Mouse (Mus musculus) left cerebral cortex, adult 11 months (tissue): ENCODE data around the gene Slc25a54.

ENCODE experiments used
- DNase-seq: peaks from one replicate; pipeline ENCODE4 v3.0.0; 2022; ENCODE audit warnings: low spot score

The Slc25a54 gene

GRCm38 (mm10) chr3:109124091-109124490 lies 43.8 kb downstream of the Slc25a54 start:
- DNase-seq = no peak

- DNase-seq = no peak
Measured at GRCm38 (mm10) chr3:109125531-109125930, 45.3 kb downstream of the Slc25a54 start.

DNA sequence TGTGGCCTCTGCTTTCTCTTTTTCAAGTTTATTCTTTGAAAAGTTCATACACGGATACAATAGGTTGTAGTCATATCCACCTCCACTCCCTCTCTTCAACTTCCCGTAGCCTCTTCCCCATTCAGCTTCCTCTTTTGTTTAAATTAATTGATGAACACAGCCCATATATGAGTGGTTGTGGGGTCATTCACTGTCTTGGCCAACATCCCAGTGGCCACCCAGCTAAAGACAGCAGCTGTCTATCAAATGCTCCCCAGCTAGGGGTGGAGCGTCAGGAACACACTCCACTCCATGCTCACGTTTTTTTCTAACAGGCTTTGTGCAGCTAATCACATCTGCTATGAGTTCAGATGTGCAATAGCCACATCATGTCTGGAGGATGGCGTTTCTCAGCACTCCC lies 49.5 kb downstream of the Slc25a54 start:
- no peak for DNase-seq

DNA sequence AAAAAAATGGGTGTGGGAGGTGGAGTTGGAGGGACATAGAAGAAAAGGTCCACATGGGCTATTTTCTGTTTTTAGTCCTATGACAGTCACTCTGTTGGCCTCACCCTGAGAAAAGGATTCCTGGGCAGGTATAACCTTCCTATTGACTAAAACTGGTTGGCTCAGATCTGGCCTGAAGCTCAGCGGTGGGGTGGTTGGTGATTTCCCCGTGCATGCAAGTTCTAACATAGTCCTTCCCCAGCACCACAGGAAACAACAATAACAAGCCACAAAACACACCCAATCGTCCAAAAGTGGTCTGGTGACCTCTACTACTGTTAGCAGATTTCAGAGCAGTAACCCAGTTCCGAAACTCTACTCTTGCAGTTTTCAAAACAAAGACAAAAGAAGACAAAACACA lies 52.7 kb downstream of the Slc25a54 start:
- no peak for DNase-seq

GRCm38 (mm10) chr3:109134036-109134435 lies 53.8 kb downstream of the Slc25a54 start:
- DNase-seq = no peak

DNA sequence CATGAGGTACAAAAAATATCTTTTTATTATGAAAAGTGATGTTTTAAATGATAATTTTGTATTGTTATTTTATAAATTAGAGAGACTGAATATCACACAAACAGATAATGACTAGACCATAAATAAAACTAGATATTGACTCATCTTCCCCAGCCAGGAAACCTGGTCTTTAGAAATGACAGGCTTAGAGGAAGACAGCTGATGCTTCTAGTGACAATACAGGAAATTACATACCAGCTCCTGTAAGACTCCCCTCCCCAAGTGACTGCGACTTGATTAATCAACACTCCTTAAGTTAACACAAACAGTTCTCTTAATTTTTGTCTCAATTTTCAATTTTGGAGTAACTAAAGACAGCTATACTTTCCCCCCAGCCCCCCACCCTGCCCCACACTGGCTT lies 55.1 kb downstream of the Slc25a54 start:
- DNase-seq = no peak

DNA sequence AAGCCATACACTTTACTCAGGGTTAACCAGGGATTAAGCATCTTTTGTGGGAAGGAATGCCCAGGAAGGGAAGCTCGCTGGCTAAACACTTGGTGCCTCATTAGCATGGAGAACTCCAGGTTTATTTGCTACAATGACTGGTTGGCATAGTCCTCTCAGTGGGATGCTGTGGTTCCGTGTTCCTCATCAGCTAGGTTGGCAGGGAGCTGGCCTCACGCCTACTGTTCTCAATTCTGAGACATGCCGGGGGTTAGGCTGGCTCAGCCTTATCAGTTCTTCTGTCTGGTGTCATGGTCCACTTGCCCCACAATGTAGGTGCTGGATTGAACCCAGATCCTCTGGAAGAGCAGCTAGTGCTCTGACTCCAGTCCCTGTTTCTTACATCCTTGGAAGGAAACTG lies 72.3 kb downstream of the Slc25a54 start:
- DNase-seq = no peak

DNA sequence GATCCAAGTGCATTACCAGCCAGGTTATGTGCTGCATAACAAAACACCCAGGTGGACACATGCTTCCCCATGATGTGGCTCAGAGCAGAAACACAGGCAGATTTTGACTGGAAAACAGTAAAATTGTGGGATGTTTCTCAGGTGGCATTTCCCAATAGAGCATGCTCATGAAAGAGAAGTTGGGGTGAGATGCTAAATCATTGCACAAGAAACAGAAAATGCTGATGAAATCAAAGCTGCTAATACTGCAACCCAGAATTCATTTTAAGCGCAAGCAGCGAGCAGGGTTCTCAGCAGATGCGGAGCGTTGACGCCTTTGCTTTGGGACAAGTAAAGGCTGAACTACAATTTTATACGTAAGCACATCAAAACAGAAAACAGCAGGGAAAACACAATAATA lies 73.1 kb downstream of the Slc25a54 start:
- DNase-seq = no peak

- no peak for DNase-seq
Measured at GRCm38 (mm10) chr3:109155926-109156669, 75.8 kb downstream of the Slc25a54 start.

DNA sequence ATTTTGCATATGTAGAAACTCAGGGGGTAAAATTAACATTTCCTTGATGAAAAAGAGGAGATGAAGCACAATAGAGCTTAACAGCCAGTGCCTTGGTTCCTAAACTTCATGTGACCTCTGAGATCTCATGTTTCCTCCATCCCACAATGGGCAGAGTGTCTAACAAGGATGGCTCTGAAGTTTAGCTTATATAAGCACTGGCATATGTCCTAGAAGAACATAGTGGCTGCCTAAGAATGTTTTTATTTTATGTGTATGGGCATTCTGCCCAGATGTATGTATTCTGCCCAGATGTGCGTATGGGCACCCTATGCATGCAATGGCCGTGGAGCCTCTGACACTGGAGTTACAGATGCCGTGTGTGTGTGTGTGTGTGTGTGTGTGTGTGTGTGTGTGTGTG lies 77.2 kb downstream of the Slc25a54 start:
- no peak for DNase-seq

DNA sequence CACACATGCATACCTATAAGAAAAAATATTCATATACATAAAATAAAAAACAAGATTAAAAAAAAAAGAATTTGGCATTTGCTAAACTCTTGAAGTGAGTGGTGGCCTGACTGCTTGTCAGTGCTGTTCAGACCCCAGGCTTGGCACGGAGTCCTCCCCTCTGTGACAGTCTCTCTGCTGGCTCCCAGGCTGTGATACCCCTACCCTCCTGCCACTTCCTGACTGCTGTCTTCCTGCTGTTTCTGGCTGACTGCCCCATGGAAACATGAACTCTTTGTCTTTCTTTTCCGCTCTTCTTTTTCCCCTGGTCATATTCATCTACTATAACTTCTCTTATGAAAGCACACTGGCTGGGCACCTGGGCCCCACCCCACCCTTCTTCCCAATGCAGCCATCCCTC lies 83.8 kb downstream of the Slc25a54 start:
- DNase-seq = no peak

GRCm38 (mm10) chr3:109164644-109165043 lies 84.4 kb downstream of the Slc25a54 start:
- no peak for DNase-seq

GRCm38 (mm10) chr3:109165214-109165829 lies 85.1 kb downstream of the Slc25a54 start:
- DNase-seq = no peak
